Mouse (Mus musculus) testis, adult 2 months (tissue): ENCODE data around the gene Frat2.

Experiments used
- CTCF ChIP-seq: fragments of 200-500 bp; IDR thresholded peaks from 2 replicates; pipeline ENCODE4 v1.5.1; 2012; ENCODE audit warnings: low read depth, mild to moderate bottlenecking, inconsistent platforms, low read length, moderate library complexity; ENCODE audit not compliant: control insufficient read depth, insufficient read depth, insufficient replicate concordance
- POLR2A ChIP-seq: fragments of 200-500 bp; IDR thresholded peaks from 2 replicates; pipeline ENCODE4 v1.6.1; 2012; ENCODE audit warnings: low read depth, mild to moderate bottlenecking, inconsistent platforms, low read length, moderate library complexity; ENCODE audit not compliant: control insufficient read depth

- TF ChIP-seq CTCF (no peak), POLR2A (no peak)
These were observed 23.0 kb downstream of the Frat2 start for GRCm38 (mm10) chr19:41824950-41825349.
